Mouse (Mus musculus) hindbrain, embryonic 16.5 days (tissue): ENCODE data around the gene St6gal1. TPM values are rescaled to one million over a fixed set of nuclear protein-coding genes. Genes with fewer than 3 reads are reported as not detected.

Experiments
- ATAC-seq: fragments of 200-750 bp; cut with Nextera tagmentation; 2 replicates; pipeline ENCODE4 v1.8.0; 2017; ENCODE audit warnings: moderate TSS enrichment, moderate library complexity
- H3K27ac ChIP-seq: fragments of 300-500 bp; sonication (generic); 2 replicates; pipeline ENCODE4 v1.5.1; 2014; ENCODE audit warnings: low read depth, mild to moderate bottlenecking, control low read depth, low read length, moderate library complexity
- H3K27me3 ChIP-seq: fragments of 300-500 bp; sonication (generic); replicated peaks from 2 replicates; pipeline ENCODE4 v1.6.1; 2014; ENCODE audit warnings: low read length; ENCODE audit not compliant: control insufficient read depth, insufficient read depth
- H3K36me3 ChIP-seq: fragments of 300-500 bp; sonication (generic); 2 replicates; pipeline ENCODE4 v1.6.1; 2014; ENCODE audit warnings: mild to moderate bottlenecking, low read length, moderate library complexity, mixed read lengths; ENCODE audit not compliant: control insufficient read depth, insufficient read depth
- H3K4me1 ChIP-seq: fragments of 300-500 bp; sonication (generic); 2 replicates; pipeline ENCODE4 v1.6.1; 2014; ENCODE audit warnings: low read depth, low read length; ENCODE audit not compliant: control insufficient read depth, insufficient read depth
- H3K4me2 ChIP-seq: fragments of 300-500 bp; sonication (generic); 2 replicates; pipeline ENCODE4 v1.6.1; 2014; ENCODE audit warnings: mild to moderate bottlenecking, low read length, control low read depth, moderate library complexity
- H3K4me3 ChIP-seq: fragments of 300-500 bp; sonication (generic); 2 replicates; pipeline ENCODE4 v1.5.1; 2014; ENCODE audit warnings: mild to moderate bottlenecking, low read length, control low read depth, moderate library complexity
- H3K9ac ChIP-seq: fragments of 300-500 bp; sonication (generic); 2 replicates; pipeline ENCODE4 v1.6.1; 2014; ENCODE audit warnings: low read depth, mild to moderate bottlenecking, control low read depth, low read length, moderate library complexity
- H3K9me3 ChIP-seq: fragments of 300-500 bp; sonication (generic); 2 replicates; pipeline ENCODE4 v1.6.1; 2014; ENCODE audit warnings: mild to moderate bottlenecking, low read length, moderate library complexity; ENCODE audit not compliant: control insufficient read depth
- WGBS: fragments of 180-500 bp; shearing (Covaris S2); extraction: QIAGEN DNeasy Blood & Tissue Kit; methylation state at CpG from one replicate; pipeline ENCODE4 v1.1.7; 2014; 5-methylcytosine and 5-hydroxymethylcytosine counted together
- polyA plus RNA-seq: library from polyadenylated mRNA; unstranded; fragments of >200 nt; fragmentation: Nextera tagmentation; extraction: Ambion mirVana; gene quantifications from 2 replicates; pipeline ENCODE4 v1.2.1, GENCODE M21; 2015

The St6gal1 gene
- polyA plus RNA-seq, 1 experiment from 2014 or later: 18.4 TPM

DNA sequence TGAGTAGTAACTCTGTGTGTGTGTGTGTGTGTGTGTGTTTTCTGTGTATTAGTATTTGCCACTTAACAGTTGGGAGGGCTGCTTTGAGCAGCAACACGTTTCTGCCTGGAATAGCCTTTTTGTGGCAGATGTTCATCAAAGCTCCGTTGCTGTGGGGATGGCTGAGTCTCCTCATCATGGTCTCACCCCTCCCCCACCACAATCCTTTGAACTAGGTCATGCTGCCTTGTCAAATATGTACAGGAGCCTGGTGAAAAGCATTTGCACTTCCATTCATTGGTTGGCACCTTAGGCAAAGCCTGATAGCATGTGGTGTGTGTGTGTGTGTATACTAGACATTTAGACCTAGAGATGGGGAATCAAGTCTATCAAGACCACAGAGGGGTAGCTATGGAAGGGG, 126.3 kb downstream of the St6gal1 start:
- Histone ChIP-seq H3K27ac (no peak overlapping the region), H3K9ac (no peak overlapping the region), H3K4me2 (no peak overlapping the region), H3K4me1 (no peaks in the 10 kb centered on the region), H3K9me3 (no peaks in the 10 kb centered on the region), H3K36me3 (0 out of 2 replicates have a peak, but pooled peaks cover 2% of the 10 kb centered on the region), H3K4me3 (no peak overlapping the region), H3K27me3 (no peaks in the 10 kb centered on the region)
- WGBS: 19% methylated on average over 2 of the region's 2 CpGs
- ATAC-seq: no peak

DNA sequence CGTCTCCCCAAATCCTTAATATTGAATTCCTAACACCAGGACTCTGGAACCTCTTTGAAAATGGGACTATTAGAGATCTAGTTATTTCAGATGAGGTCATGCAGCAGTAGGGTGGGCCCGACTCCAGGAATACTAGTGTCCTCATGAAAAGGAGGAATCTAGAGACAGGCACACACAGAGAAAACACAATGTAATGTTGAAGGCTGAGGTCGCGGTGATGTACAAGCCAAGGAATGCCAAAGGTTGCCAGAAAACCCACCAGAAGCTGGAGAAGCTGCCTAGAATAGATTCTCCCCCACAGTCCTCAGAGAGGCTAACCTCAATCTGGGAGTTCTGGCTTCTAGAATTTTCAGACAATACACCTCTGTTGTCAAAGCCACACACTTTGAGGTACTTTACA, 136.5 kb downstream of the St6gal1 start:
- Histone ChIP-seq H3K9me3 (no peaks in the 10 kb centered on the region), H3K4me3 (no peak overlapping the region), H3K27ac (no peak overlapping the region), H3K4me2 (no peak overlapping the region), H3K27me3 (no peaks in the 10 kb centered on the region), H3K4me1 (no peaks in the 10 kb centered on the region), H3K9ac (no peak overlapping the region), H3K36me3 (peaks cover 7% of the 10 kb centered on the region)
- no peak for ATAC-seq
- WGBS: 87% methylated on average over 4 of the region's 4 CpGs

DNA sequence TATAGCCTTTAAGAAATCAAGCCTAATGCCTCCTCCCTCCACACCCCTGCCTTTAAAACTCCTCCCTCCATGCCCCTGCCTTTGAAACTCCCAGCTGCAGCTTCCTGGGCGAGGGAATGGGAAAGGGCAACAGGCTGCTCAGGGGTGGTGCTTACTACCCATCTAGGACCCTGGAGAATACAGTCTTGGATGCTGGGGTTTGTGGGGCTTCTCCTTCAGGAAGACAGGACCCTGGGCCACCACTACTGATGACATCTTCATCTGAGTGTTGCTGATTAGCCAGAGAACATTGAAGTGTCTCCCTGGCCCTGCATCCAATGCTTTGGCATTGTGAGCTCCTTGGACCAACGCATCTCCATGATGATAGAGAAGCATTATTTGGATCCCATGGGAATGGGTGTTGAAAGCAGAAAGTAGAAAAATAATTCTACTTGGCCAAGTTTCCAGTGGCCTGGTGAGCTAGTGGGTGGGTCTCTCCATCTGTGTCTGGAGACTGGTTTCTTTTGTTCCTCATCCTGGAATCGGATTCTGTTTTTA, 137.0 kb downstream of the St6gal1 start:
- 77% methylated on average over 3 of the region's 3 CpGs for WGBS
- Histone ChIP-seq H3K27me3 (no peaks in the 10 kb centered on the region), H3K27ac (no peak overlapping the region), H3K4me2 (no peak overlapping the region), H3K4me3 (no peak overlapping the region), H3K9ac (no peak overlapping the region), H3K9me3 (no peaks in the 10 kb centered on the region), H3K4me1 (no peaks in the 10 kb centered on the region), H3K36me3 (peaks cover 3% of the 10 kb centered on the region)
- no peak for ATAC-seq

DNA sequence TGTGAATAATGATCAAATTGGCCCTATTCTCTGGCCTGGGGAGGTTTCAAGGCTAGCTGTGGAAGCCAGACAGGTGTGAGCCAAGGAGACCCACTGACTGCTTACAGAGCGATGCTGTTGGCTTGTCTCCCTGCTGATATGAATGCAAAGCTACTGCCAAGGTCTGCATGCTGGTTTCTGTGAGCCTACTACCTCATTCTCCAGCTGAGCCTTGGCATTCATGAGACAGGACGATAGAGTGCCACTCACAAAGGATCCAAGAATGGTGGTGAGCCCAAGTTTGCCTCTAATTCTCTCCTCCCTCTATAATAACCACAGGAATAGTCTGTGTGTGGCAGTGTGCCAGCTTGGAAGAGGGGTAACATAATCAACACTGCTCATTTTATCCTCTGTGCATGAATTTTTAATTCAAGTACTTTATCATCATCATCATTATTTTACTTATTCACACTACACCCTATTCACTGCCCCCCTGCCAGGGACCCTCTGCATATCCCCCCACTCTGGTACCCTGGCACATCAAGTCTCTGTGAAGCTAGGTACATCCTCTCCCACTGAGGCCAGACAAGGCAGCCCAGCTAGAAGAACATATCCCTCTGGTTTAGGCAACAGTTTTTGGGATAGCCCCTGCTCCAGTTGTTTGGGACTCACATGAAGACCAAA, 139.9 kb downstream of the St6gal1 start:
- H3K9ac ChIP-seq: no peak overlapping the region
- no peak overlapping the region for H3K4me3 ChIP-seq
- H3K27me3 ChIP-seq: no peaks in the 10 kb centered on the region
- no peak overlapping the region for H3K4me2 ChIP-seq
- no peaks in the 10 kb centered on the region for H3K36me3 ChIP-seq
- no peaks in the 10 kb centered on the region for H3K4me1 ChIP-seq
- no peak overlapping the region for H3K27ac ChIP-seq
- no peaks in the 10 kb centered on the region for H3K9me3 ChIP-seq
- WGBS: 67% methylated on average over 2 of the region's 2 CpGs
- ATAC-seq: peak; percentile 61

DNA sequence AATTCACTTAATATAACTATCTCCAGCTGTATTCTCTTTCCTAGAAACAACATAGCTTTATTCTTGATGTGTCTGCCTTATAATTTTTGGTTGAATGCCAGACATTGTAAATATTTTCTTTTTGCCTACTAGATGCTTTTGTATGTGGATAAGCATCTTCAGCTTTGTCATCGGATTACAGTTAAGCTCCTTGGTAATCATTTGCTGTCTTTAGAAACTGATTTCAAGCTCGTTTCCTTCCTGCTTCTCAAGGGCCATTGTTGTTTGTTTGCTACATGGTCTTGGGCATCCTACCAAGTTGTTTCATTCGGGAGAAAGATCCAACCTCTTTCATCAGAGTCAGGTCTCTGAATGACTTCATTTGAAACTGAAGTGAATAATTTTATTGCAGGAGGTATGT, 144.6 kb downstream of the St6gal1 start:
- 60% methylated on average over 3 of the region's 3 CpGs for WGBS
- Histone ChIP-seq H3K4me1 (no peaks in the 10 kb centered on the region), H3K27ac (no peak overlapping the region), H3K9me3 (no peaks in the 10 kb centered on the region), H3K4me2 (no peak overlapping the region), H3K9ac (no peak overlapping the region), H3K4me3 (no peak overlapping the region), H3K27me3 (no peaks in the 10 kb centered on the region), H3K36me3 (no peaks in the 10 kb centered on the region)
- no peak for ATAC-seq

GRCm38 (mm10) chr16:23370724-23371123, 146.2 kb downstream of the St6gal1 start:
- 92% methylated on average over 7 of the region's 7 CpGs for WGBS
- H3K9ac ChIP-seq: no peak overlapping the region
- H3K4me1 ChIP-seq: no peaks in the 10 kb centered on the region
- no peak for ATAC-seq
- H3K27ac ChIP-seq: no peak overlapping the region
- no peaks in the 10 kb centered on the region for H3K27me3 ChIP-seq
- no peak overlapping the region for H3K4me2 ChIP-seq
- no peaks in the 10 kb centered on the region for H3K9me3 ChIP-seq
- no peaks in the 10 kb centered on the region for H3K36me3 ChIP-seq
- no peak overlapping the region for H3K4me3 ChIP-seq

DNA sequence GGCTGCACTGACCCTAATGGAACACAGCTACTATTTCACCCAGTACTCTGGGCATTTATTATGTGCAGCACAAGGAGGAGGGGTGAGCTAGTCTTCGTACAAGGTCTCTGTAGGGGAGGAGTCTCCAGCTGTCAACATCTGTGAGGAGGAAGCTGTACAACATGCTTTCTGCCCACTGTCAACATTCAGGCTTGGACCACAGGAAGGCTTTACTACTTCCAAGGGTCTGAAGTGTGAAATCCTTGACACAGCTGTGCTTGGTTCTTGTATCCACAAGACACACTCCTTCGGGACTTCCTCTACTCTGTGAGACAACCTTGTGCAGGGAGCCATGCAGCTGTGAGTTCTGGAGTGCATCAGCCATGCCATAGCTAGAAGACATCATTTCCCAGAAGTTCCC, 147.8 kb downstream of the St6gal1 start:
- Histone ChIP-seq H3K4me1 (no peaks in the 10 kb centered on the region), H3K36me3 (no peaks in the 10 kb centered on the region), H3K27me3 (no peaks in the 10 kb centered on the region), H3K4me3 (no peak overlapping the region), H3K4me2 (no peak overlapping the region), H3K9ac (no peak overlapping the region), H3K27ac (no peak overlapping the region), H3K9me3 (no peaks in the 10 kb centered on the region)
- no peak for ATAC-seq
- WGBS: 77% methylated on average over 2 of the region's 2 CpGs

GRCm38 (mm10) chr16:23374068-23374467, 149.5 kb downstream of the St6gal1 start:
- H3K36me3 ChIP-seq: no peaks in the 10 kb centered on the region
- H3K4me2 ChIP-seq: no peak overlapping the region
- no peaks in the 10 kb centered on the region for H3K9me3 ChIP-seq
- no peak for ATAC-seq
- no peaks in the 10 kb centered on the region for H3K4me1 ChIP-seq
- no peaks in the 10 kb centered on the region for H3K27me3 ChIP-seq
- 88% methylated on average over 4 of the region's 4 CpGs for WGBS
- H3K4me3 ChIP-seq: no peak overlapping the region
- no peak overlapping the region for H3K9ac ChIP-seq
- no peak overlapping the region for H3K27ac ChIP-seq

DNA sequence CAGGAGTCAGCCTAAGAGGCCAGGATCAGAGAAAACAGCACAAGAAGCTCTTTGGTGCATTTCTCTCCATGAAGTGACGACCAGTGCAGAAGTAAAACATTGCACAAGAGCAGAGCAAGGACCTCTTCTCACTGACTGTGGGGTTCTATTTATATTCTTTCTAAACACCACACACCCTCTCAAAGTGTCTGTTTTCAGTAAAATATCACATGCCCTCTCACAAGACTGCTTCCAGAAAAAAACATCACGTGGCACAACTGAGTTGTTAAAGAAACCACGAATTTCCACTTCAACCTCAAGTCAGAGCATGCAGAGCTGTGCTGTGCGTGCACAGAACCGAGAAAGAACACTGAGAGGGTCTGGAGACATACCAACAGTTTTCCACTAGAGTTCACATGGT, 150.4 kb downstream of the St6gal1 start:
- Histone ChIP-seq H3K27me3 (no peaks in the 10 kb centered on the region), H3K4me2 (no peak overlapping the region), H3K9ac (no peak overlapping the region), H3K9me3 (no peaks in the 10 kb centered on the region), H3K4me1 (no peaks in the 10 kb centered on the region), H3K36me3 (no peaks in the 10 kb centered on the region), H3K27ac (no peak overlapping the region), H3K4me3 (no peak overlapping the region)
- no peak for ATAC-seq
- WGBS: 79% methylated on average over 5 of the region's 5 CpGs
